Mouse (Mus musculus) A20 (cell line): ENCODE results near the gene S100a16.

Source experiments
- DNase-seq: peaks from one replicate; pipeline ENCODE4 v3.0.0-alpha.2; 2011; ENCODE audit warnings: low read depth, low spot score

S100a16 gene

GRCm38 (mm10) chr3:90537141-90537904, at the start of gene S100a16:
TSS of gene S100a16 (plus strand) at chr3:90537254.
- no peak for DNase-seq

- no peak for DNase-seq
Measured at GRCm38 (mm10) chr3:90488576-90488975, 48.5 kb upstream of the S100a16 start.

- peak; percentile 98 for DNase-seq
Measured at GRCm38 (mm10) chr3:90490696-90491256, 46.3 kb upstream of the S100a16 start, which contains the start of gene Snapin. TSS of gene Snapin (minus strand) at chr3:90491033.

GRCm38 (mm10) chr3:90491350-90491749, 45.7 kb upstream of the S100a16 start:
- peak; percentile 78 for DNase-seq

GRCm38 (mm10) chr3:90493831-90494540, 43.1 kb upstream of the S100a16 start:
- no peak for DNase-seq

GRCm38 (mm10) chr3:90495850-90496525, 41.1 kb upstream of the S100a16 start:
- DNase-seq, result no peak

- DNase-seq, result no peak
Measured at GRCm38 (mm10) chr3:90497597-90497996, 39.5 kb upstream of the S100a16 start.

- no peak for DNase-seq
Measured at GRCm38 (mm10) chr3:90503444-90503843, 33.6 kb upstream of the S100a16 start.

GRCm38 (mm10) chr3:90505216-90505615, 31.8 kb upstream of the S100a16 start:
- DNase-seq, result no peak

- no peak for DNase-seq
Measured at GRCm38 (mm10) chr3:90506362-90506761, 30.7 kb upstream of the S100a16 start.

- peak; percentile 54 for DNase-seq
Measured at GRCm38 (mm10) chr3:90508287-90508949, 28.6 kb upstream of the S100a16 start.

- peak; percentile 100 for DNase-seq
Measured at GRCm38 (mm10) chr3:90508950-90509746, 27.9 kb upstream of the S100a16 start, which contains the start of gene Chtop. TSS of gene Chtop (minus strand) at chr3:90509498.

- no peak for DNase-seq
Measured at GRCm38 (mm10) chr3:90509747-90510123, 27.3 kb upstream of the S100a16 start.

- no peak for DNase-seq
Measured at GRCm38 (mm10) chr3:90512276-90512675, 24.8 kb upstream of the S100a16 start.

GRCm38 (mm10) chr3:90512948-90513642, 24.0 kb upstream of the S100a16 start:
- DNase-seq, result no peak

GRCm38 (mm10) chr3:90513796-90514590, 23.1 kb upstream of the S100a16 start, which contains the start of the genes S100a1 and S100a13:
TSS of gene S100a1 (minus strand) at chr3:90514392.
TSS of gene S100a13 (plus strand) at chr3:90514435.
- peak; percentile 51 for DNase-seq

GRCm38 (mm10) chr3:90514691-90515090, 22.4 kb upstream of the S100a16 start:
- DNase-seq, result peak; percentile 68

- DNase-seq, result no peak
Measured at GRCm38 (mm10) chr3:90515242-90515641, 21.8 kb upstream of the S100a16 start.

GRCm38 (mm10) chr3:90515789-90516188, 21.3 kb upstream of the S100a16 start:
- DNase-seq, result no peak
